Mouse (Mus musculus) ES-E14 (cell line): Measurements from ENCODE around the gene Fmn2.

Source experiments
- CHD2 ChIP-seq: IDR thresholded peaks from 2 replicates; pipeline ENCODE4 v1.6.1; 2014; ENCODE audit warnings: mild to moderate bottlenecking, low read depth, low read length, inconsistent platforms
- HCFC1 ChIP-seq: IDR thresholded peaks from 2 replicates; pipeline ENCODE4 v1.6.1; 2012; ENCODE audit warnings: low read length, inconsistent platforms, borderline replicate concordance; ENCODE audit not compliant: insufficient read depth
- MAFK ChIP-seq: IDR thresholded peaks from 2 replicates; pipeline ENCODE4 v1.6.1; 2014; ENCODE audit warnings: mild to moderate bottlenecking, low read depth, low read length, inconsistent platforms; ENCODE audit not compliant: insufficient read depth
- ZC3H11A ChIP-seq: IDR thresholded peaks from 2 replicates; pipeline ENCODE4 v1.6.1; 2012; ENCODE audit warnings: low read depth, mild to moderate bottlenecking, inconsistent platforms, low read length, borderline replicate concordance
- ZNF384 ChIP-seq: IDR thresholded peaks from 2 replicates; pipeline ENCODE4 v1.6.1; 2012; ENCODE audit warnings: low read depth, low read length, inconsistent platforms

- TF ChIP-seq HCFC1 (no peak), MAFK (no peak), ZC3H11A (no peak), ZNF384 (no peak), CHD2 (no peak)
These were observed 11.8 kb downstream of the Fmn2 start for GRCm38 (mm10) chr1:174513419-174513818.
